Mouse (Mus musculus) neural tube, embryonic 11.5 days (tissue): Measurements from ENCODE around the gene Tomm40. TPM values are rescaled to one million over a fixed set of nuclear protein-coding genes. Genes with fewer than 3 reads are reported as not detected.

Experiments used
- ATAC-seq: fragments of 200-750 bp; cut with Nextera tagmentation; 2 replicates; pipeline ENCODE4 v1.8.0; 2017; ENCODE audit warnings: moderate number of reproducible peaks, mild to moderate bottlenecking, moderate TSS enrichment, moderate library complexity; ENCODE audit not compliant: insufficient read depth, low FRiP score, low TSS enrichment
- DNase-seq: peaks from one replicate; pipeline ENCODE4 v3.0.0-alpha.2; 2015; ENCODE audit warnings: low spot score
- H3K27ac ChIP-seq: fragments of 300-500 bp; sonication (generic); 2 replicates; pipeline ENCODE4 v1.5.1; 2014; ENCODE audit warnings: low read depth, mild to moderate bottlenecking, low read length
- H3K27me3 ChIP-seq: fragments of 300-500 bp; sonication (generic); 2 replicates; pipeline ENCODE4 v1.6.1; 2014; ENCODE audit warnings: mild to moderate bottlenecking, low read length, mixed read lengths; ENCODE audit not compliant: control insufficient read depth, insufficient read depth
- H3K36me3 ChIP-seq: fragments of 300-500 bp; sonication (generic); 2 replicates; pipeline ENCODE4 v1.6.1; 2014; ENCODE audit warnings: mild to moderate bottlenecking, low read length, moderate library complexity, mixed read lengths; ENCODE audit not compliant: control insufficient read depth, insufficient read depth
- H3K4me1 ChIP-seq: fragments of 300-500 bp; sonication (generic); 2 replicates; pipeline ENCODE4 v1.6.1; 2014; ENCODE audit warnings: low read length, mixed read lengths; ENCODE audit not compliant: control insufficient read depth, insufficient read depth
- H3K4me2 ChIP-seq: fragments of 300-500 bp; sonication (generic); 2 replicates; pipeline ENCODE4 v1.6.1; 2014; ENCODE audit warnings: low read depth, mild to moderate bottlenecking, moderate library complexity
- H3K4me3 ChIP-seq: fragments of 300-500 bp; sonication (generic); 2 replicates; pipeline ENCODE4 v1.5.1; 2014; ENCODE audit warnings: low read depth, low read length
- H3K9ac ChIP-seq: fragments of 300-500 bp; sonication (generic); 2 replicates; pipeline ENCODE4 v1.6.1; 2014; ENCODE audit warnings: mild to moderate bottlenecking, low read length
- H3K9me3 ChIP-seq: fragments of 300-500 bp; sonication (generic); 2 replicates; pipeline ENCODE4 v1.6.1; 2016; ENCODE audit warnings: low read length; ENCODE audit not compliant: control insufficient read depth
- WGBS: fragments of 180-500 bp; shearing (Covaris S2); extraction: QIAGEN DNeasy Blood & Tissue Kit; methylation state at CpG from one replicate; pipeline ENCODE4 v1.1.7; 2014; 5-methylcytosine and 5-hydroxymethylcytosine counted together
- polyA plus RNA-seq: library from polyadenylated mRNA; unstranded; fragments of >200 nt; fragmentation: Nextera tagmentation; extraction: Ambion mirVana; gene quantifications from 2 replicates; pipeline ENCODE4 v1.2.1, GENCODE M21; 2014

Tomm40 gene
- polyA plus RNA-seq, 1 experiment from 2014 or later = 155 TPM

- Histone ChIP-seq H3K4me2 (peak within 1 kb of the TSS; percentile 73), H3K9ac (peak within 1 kb of the TSS; percentile 97), H3K4me3 (peak within 1 kb of the TSS; percentile 99), H3K9me3 (no peaks in the 10 kb centered on the region), H3K4me1 (peaks cover 13% of the 10 kb centered on the region), H3K36me3 (no peaks in the 10 kb centered on the region), H3K27ac (peak within 1 kb of the TSS; percentile 88), H3K27me3 (no peaks in the 10 kb centered on the region)
- WGBS = under 1% methylated on average over 63 of the region's 63 CpGs
- peak; percentile 88 for ATAC-seq
- peak; percentile 96 for DNase-seq
Observed at GRCm38 (mm10) chr7:19664955-19665841, 50.0 kb downstream of the Tomm40 start, which contains the start of gene Clptm1. Gene Clptm1 (minus strand): TSS chr7:19665033.

- Histone ChIP-seq H3K4me1 (peaks cover 13% of the 10 kb centered on the region), H3K9ac (peak overlapping the region; percentile 97), H3K9me3 (no peaks in the 10 kb centered on the region), H3K27ac (peak overlapping the region; percentile 46; the same call in 1 of the 2 replicates), H3K4me2 (peak overlapping the region; percentile 62), H3K27me3 (no peaks in the 10 kb centered on the region), H3K36me3 (no peaks in the 10 kb centered on the region), H3K4me3 (peak overlapping the region; percentile 99)
- ATAC-seq = peak; percentile 60; the same call in 1 of the 2 replicates
- peak; percentile 14 for DNase-seq
- WGBS = under 1% methylated on average over 37 of the region's 37 CpGs
Observed at GRCm38 (mm10) chr7:19664455-19664954, 50.7 kb downstream of the Tomm40 start.

GRCm38 (mm10) chr7:19663940-19664339 lies 51.3 kb downstream of the Tomm40 start:
- peak overlapping the region; percentile 99 for H3K4me3 ChIP-seq
- H3K27ac ChIP-seq = no peak overlapping the region
- peak overlapping the region; percentile 62 for H3K4me2 ChIP-seq
- H3K36me3 ChIP-seq = no peaks in the 10 kb centered on the region
- WGBS = 14% methylated on average over 8 of the region's 8 CpGs
- ATAC-seq = no peak
- no peaks in the 10 kb centered on the region for H3K9me3 ChIP-seq
- no peaks in the 10 kb centered on the region for H3K27me3 ChIP-seq
- DNase-seq = no peak
- H3K4me1 ChIP-seq = peaks cover 13% of the 10 kb centered on the region
- H3K9ac ChIP-seq = peak overlapping the region; percentile 97

DNA sequence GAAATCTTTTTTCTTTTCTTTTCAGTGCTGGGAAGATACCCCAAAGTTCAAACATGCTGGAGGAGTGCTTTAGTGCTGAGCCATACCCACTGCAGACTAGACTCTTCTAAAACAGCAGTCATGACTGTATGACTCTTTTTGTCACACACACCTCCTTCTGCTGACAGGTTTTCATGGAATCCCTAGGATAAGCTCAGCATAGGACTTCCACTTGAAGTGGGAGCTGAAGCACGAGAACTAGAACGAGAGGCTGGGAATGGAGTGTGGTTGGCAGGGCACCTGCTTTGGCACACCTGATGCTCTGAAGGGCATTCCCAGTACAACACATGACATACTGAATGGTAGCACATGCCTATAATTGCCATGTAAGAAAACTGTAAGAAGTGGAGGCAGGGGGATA lies 62.6 kb downstream of the Tomm40 start:
- H3K27me3 ChIP-seq = no peaks in the 10 kb centered on the region
- peaks cover 15% of the 10 kb centered on the region for H3K36me3 ChIP-seq
- H3K9me3 ChIP-seq = no peaks in the 10 kb centered on the region
- DNase-seq (no peak), ATAC-seq (no peak)
- no peak overlapping the region for H3K9ac ChIP-seq
- no peak overlapping the region for H3K27ac ChIP-seq
- H3K4me2 ChIP-seq = no peak overlapping the region
- no peaks in the 10 kb centered on the region for H3K4me1 ChIP-seq
- H3K4me3 ChIP-seq = no peak overlapping the region
- 97% methylated on average over 2 of the region's 2 CpGs for WGBS

Other genes starting within 250 kb of the Tomm40 start
- 2.0 and 2.7 TPM in 2 replicates for gene Bloc1s3, start 207.1 kb downstream of the Tomm40 start, polyA plus RNA-seq
- gene Trappc6a, start 207.0 kb downstream of the Tomm40 start, polyA plus RNA-seq = 49.3 and 54.0 TPM in 2 replicates
- gene Nkpd1, start 197.6 kb downstream of the Tomm40 start, polyA plus RNA-seq = not detected in 2 replicates
- 4.5 and 4.7 TPM in 2 replicates for gene Ppp1r37, start 152.4 kb downstream of the Tomm40 start, polyA plus RNA-seq
- gene Zfp296, start 138.2 kb downstream of the Tomm40 start, polyA plus RNA-seq = 0.44 and 0.57 TPM in 2 replicates
- gene Gemin7, start 137.8 kb downstream of the Tomm40 start, polyA plus RNA-seq = 161 and 171 TPM in 2 replicates
- 48.0 and 53.5 TPM in 2 replicates for gene Clasrp, start 111.0 kb downstream of the Tomm40 start, polyA plus RNA-seq
- gene Relb, start 86.0 kb downstream of the Tomm40 start, polyA plus RNA-seq = 3.1 and 3.8 TPM in 2 replicates
- gene Clptm1, start 50.4 kb downstream of the Tomm40 start, polyA plus RNA-seq = 104 and 107 TPM in 2 replicates
- 0.45 and 0.55 TPM in 2 replicates for gene Apoc2, start 37.5 kb downstream of the Tomm40 start, polyA plus RNA-seq
- not detected in 2 replicates for gene Gm44805, start 34.0 kb downstream of the Tomm40 start, polyA plus RNA-seq
- not detected in 2 replicates for gene Apoc4, start 34.0 kb downstream of the Tomm40 start, polyA plus RNA-seq
- gene Apoc1, start 22.8 kb downstream of the Tomm40 start, polyA plus RNA-seq = 3.4 and 6.9 TPM in 2 replicates
- gene Apoe, start 16.2 kb downstream of the Tomm40 start, polyA plus RNA-seq = 125 and 146 TPM in 2 replicates
- gene Nectin2, start 35.0 kb upstream of the Tomm40 start, polyA plus RNA-seq = 70.0 and 76.5 TPM in 2 replicates
- gene Bcam, start 55.6 kb upstream of the Tomm40 start, polyA plus RNA-seq = 21.1 and 21.7 TPM in 2 replicates
- gene Cblc, start 81.4 kb upstream of the Tomm40 start, polyA plus RNA-seq = 0.45 and 0.53 TPM in 2 replicates
- 1.2 and 1.3 TPM in 2 replicates for gene Bcl3, start 107.3 kb upstream of the Tomm40 start, polyA plus RNA-seq
- gene Gm19345, start 136.6 kb upstream of the Tomm40 start, polyA plus RNA-seq = 0.24 and 0.29 TPM in 2 replicates
- gene Ceacam16, start 145.9 kb upstream of the Tomm40 start, polyA plus RNA-seq = not detected in 2 replicates
- not detected in 2 replicates for gene Ceacam19, start 172.5 kb upstream of the Tomm40 start, polyA plus RNA-seq
- gene Pvr, start 205.7 kb upstream of the Tomm40 start, polyA plus RNA-seq = 2.9 and 4.8 TPM in 2 replicates
- gene Igsf23, start 235.3 kb upstream of the Tomm40 start, polyA plus RNA-seq = not detected in 2 replicates
- gene Ceacam20, start 250.0 kb upstream of the Tomm40 start, polyA plus RNA-seq = not detected in 2 replicates